Mouse (Mus musculus): ENCODE results near the gene Kcnh1. TPM values are rescaled to one million over a fixed set of nuclear protein-coding genes. Genes with fewer than 3 reads are reported as not detected.

Gene Kcnh1
- polyA plus RNA-seq, 1 experiment from 2014 or later: 3.3 TPM

GRCm38 (mm10) chr1:192454981-192455380 lies 264.4 kb downstream of the Kcnh1 start:
- Histone ChIP-seq H3K27me3 (replicated peaks) (no peaks in the 10 kb centered on the region), H3K9me3 (no peaks in the 10 kb centered on the region), H3K27ac (no peak overlapping the region), H3K4me3 (no peak overlapping the region), H3K9ac (no peak overlapping the region), H3K36me3 (replicated peaks) (no peaks in the 10 kb centered on the region), H3K4me2 (no peak overlapping the region), H3K4me1 (no peaks in the 10 kb centered on the region)
- ATAC-seq (replicated peaks): no peak
- WGBS: 49% methylated on average over 4 of the region's 4 CpGs

DNA sequence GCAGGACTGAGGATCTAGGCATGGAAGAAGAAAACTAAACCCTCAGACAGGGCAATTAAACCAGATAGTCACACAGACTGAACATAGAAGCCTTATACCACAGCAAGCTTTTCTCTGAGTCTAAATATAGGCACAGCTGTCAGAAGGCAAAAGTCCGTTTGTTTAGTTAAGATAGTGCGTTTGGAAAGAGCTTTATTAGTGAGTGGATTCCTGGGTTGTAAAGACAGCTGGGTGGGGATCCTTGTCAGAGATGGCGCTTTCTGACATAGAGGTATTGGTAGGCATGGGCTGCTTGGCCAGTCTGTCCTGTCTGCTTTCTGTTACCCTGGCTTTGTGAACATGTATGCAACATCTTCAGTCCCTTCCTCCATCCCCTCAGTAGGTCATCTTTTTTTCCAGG lies 266.5 kb downstream of the Kcnh1 start:
- Histone ChIP-seq H3K4me2 (no peak overlapping the region), H3K9ac (no peak overlapping the region), H3K4me3 (no peak overlapping the region), H3K9me3 (no peaks in the 10 kb centered on the region), H3K36me3 (replicated peaks) (no peaks in the 10 kb centered on the region), H3K4me1 (no peaks in the 10 kb centered on the region), H3K27me3 (replicated peaks) (no peaks in the 10 kb centered on the region), H3K27ac (no peak overlapping the region)
- 69% methylated on average over 3 of the region's 3 CpGs for WGBS
- ATAC-seq (replicated peaks): no peak

GRCm38 (mm10) chr1:192457526-192458206 lies 267.1 kb downstream of the Kcnh1 start:
- no peaks in the 10 kb centered on the region for H3K4me1 ChIP-seq
- H3K27ac ChIP-seq: no peak overlapping the region
- H3K4me2 ChIP-seq: no peak overlapping the region
- H3K9ac ChIP-seq: no peak overlapping the region
- WGBS: 82% methylated on average over 6 of the region's 6 CpGs
- no peaks in the 10 kb centered on the region for H3K36me3 ChIP-seq (replicated peaks)
- no peak overlapping the region for H3K4me3 ChIP-seq
- no peaks in the 10 kb centered on the region for H3K27me3 ChIP-seq (replicated peaks)
- ATAC-seq (replicated peaks): no peak
- no peaks in the 10 kb centered on the region for H3K9me3 ChIP-seq

GRCm38 (mm10) chr1:192463732-192464131 lies 273.2 kb downstream of the Kcnh1 start:
- Histone ChIP-seq H3K9ac (no peak overlapping the region), H3K4me1 (no peaks in the 10 kb centered on the region), H3K4me2 (no peak overlapping the region), H3K27ac (no peak overlapping the region), H3K4me3 (no peak overlapping the region), H3K36me3 (replicated peaks) (no peaks in the 10 kb centered on the region), H3K27me3 (replicated peaks) (no peaks in the 10 kb centered on the region), H3K9me3 (no peaks in the 10 kb centered on the region)
- ATAC-seq (replicated peaks): no peak
- 78% methylated on average over 4 of the region's 4 CpGs for WGBS

GRCm38 (mm10) chr1:192472366-192472765 lies 281.8 kb downstream of the Kcnh1 start:
- no peaks in the 10 kb centered on the region for H3K36me3 ChIP-seq (replicated peaks)
- 0 out of 2 replicates have a peak, but pooled peaks cover 3% of the 10 kb centered on the region for H3K4me1 ChIP-seq
- no peaks in the 10 kb centered on the region for H3K27me3 ChIP-seq (replicated peaks)
- no peak overlapping the region for H3K4me3 ChIP-seq
- 62% methylated on average over 4 of the region's 4 CpGs for whole genome bisulfite sequencing
- H3K9ac ChIP-seq: no peak overlapping the region
- H3K27ac ChIP-seq: no peak overlapping the region
- no peak overlapping the region for H3K4me2 ChIP-seq
- no peaks in the 10 kb centered on the region for H3K9me3 ChIP-seq
- no peak for ATAC-seq (replicated peaks)

DNA sequence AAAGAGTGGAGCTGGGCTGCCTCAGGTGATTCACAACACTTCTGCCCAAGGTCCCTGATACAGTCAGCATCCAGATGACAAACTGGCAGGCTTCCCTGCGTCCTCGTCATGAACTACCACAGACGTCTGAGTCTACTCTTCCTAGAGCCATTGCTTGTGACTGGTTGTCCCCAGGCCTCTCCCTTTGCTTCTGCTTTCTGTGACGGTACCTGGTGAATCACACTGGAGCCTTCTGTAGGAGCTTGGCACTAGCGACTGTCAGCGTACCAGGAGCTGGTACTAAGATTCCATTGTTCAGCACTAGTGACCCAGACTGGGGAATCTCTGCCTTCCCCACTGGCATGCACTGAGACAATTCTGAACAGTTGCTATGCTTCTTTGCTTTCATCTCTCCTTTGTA lies 282.6 kb downstream of the Kcnh1 start:
- Histone ChIP-seq H3K36me3 (replicated peaks) (no peaks in the 10 kb centered on the region), H3K4me3 (no peak overlapping the region), H3K9me3 (no peaks in the 10 kb centered on the region), H3K4me1 (0 out of 2 replicates have a peak, but pooled peaks cover 4% of the 10 kb centered on the region), H3K27ac (no peak overlapping the region), H3K27me3 (replicated peaks) (no peaks in the 10 kb centered on the region), H3K9ac (no peak overlapping the region), H3K4me2 (no peak overlapping the region)
- no peak for ATAC-seq (replicated peaks)
- WGBS: 89% methylated on average over 6 of the region's 6 CpGs

DNA sequence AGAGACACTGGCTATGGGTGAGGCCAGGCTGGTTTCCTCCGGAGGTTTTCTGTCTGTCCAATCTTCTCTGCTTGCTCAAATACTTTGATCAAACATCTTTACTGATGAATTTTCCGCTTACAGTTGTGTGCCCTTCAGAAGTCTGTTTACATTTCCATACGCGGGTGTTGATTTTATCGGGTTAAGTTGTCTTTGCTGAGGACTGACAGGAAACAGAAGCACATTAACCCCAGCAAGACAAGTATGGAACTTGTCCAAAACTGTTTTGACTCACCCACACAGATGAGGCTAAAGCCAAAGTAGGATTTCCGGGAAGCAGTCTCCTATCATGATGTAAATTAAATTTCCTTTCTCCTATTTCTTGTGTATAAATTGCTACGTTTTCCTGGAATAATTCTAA lies 286.1 kb downstream of the Kcnh1 start:
- Histone ChIP-seq H3K4me2 (no peak overlapping the region), H3K27me3 (replicated peaks) (no peaks in the 10 kb centered on the region), H3K9me3 (no peaks in the 10 kb centered on the region), H3K36me3 (replicated peaks) (no peaks in the 10 kb centered on the region), H3K9ac (no peak overlapping the region), H3K4me1 (0 out of 2 replicates have a peak, but pooled peaks cover 4% of the 10 kb centered on the region), H3K4me3 (no peak overlapping the region), H3K27ac (no peak overlapping the region)
- WGBS: 78% methylated on average over 7 of the region's 7 CpGs
- no peak for ATAC-seq (replicated peaks)

GRCm38 (mm10) chr1:192477556-192477955 lies 287.0 kb downstream of the Kcnh1 start:
- ATAC-seq (replicated peaks): no peak
- H3K27me3 ChIP-seq (replicated peaks): no peaks in the 10 kb centered on the region

DNA sequence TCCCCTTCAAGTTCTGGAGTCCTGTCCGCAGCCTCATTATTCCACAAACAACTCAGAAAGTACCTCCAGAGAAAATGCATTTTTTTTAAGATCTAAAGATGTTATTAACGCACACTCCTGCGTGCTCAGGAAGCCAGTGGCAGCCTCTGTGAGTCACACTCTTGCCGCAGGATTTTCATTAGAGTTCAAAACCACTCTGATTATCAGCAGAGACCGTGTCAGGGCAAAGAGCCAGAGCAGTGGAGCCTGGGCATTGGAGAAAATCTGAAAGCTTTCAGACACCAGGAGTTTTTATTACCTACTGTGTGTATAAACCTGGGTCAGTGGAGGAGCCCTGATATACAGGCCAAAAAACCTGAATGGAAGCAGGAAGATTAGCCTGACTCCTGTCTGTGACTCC lies 287.6 kb downstream of the Kcnh1 start:
- Histone ChIP-seq H3K4me3 (no peak overlapping the region), H3K27me3 (replicated peaks) (no peaks in the 10 kb centered on the region), H3K4me1 (0 out of 2 replicates have a peak, but pooled peaks cover 4% of the 10 kb centered on the region), H3K9ac (no peak overlapping the region), H3K36me3 (replicated peaks) (no peaks in the 10 kb centered on the region), H3K9me3 (no peaks in the 10 kb centered on the region), H3K27ac (no peak overlapping the region), H3K4me2 (no peak overlapping the region)
- 51% methylated on average over 5 of the region's 5 CpGs for WGBS
- no peak for ATAC-seq (replicated peaks)

More at GRCm38 (mm10) chr1:192477556-192477955, 287.0 kb downstream of the Kcnh1 start:
- Histone ChIP-seq H3K9ac (no peak overlapping the region), H3K36me3 (replicated peaks) (no peaks in the 10 kb centered on the region), H3K4me1 (0 out of 2 replicates have a peak, but pooled peaks cover 4% of the 10 kb centered on the region), H3K4me3 (no peak overlapping the region), H3K4me2 (no peak overlapping the region), H3K9me3 (no peaks in the 10 kb centered on the region), H3K27ac (no peak overlapping the region)
- whole genome bisulfite sequencing: 58% methylated on average over 6 of the region's 6 CpGs

- no peak overlapping the region for H3K27ac ChIP-seq
- H3K4me2 ChIP-seq: no peak overlapping the region
- WGBS: 82% methylated on average over 8 of the region's 8 CpGs
- H3K4me1 ChIP-seq: 0 out of 2 replicates have a peak, but pooled peaks cover 4% of the 10 kb centered on the region
- H3K9me3 ChIP-seq: no peaks in the 10 kb centered on the region
- no peaks in the 10 kb centered on the region for H3K27me3 ChIP-seq (replicated peaks)
- no peak overlapping the region for H3K4me3 ChIP-seq
- H3K9ac ChIP-seq: no peak overlapping the region
- no peaks in the 10 kb centered on the region for H3K36me3 ChIP-seq (replicated peaks)
- no peak for ATAC-seq (replicated peaks)
These were observed 289.7 kb downstream of the Kcnh1 start for GRCm38 (mm10) chr1:192480072-192480784.

- Histone ChIP-seq H3K27me3 (replicated peaks) (no peaks in the 10 kb centered on the region), H3K9me3 (no peaks in the 10 kb centered on the region), H3K9ac (no peak overlapping the region), H3K36me3 (replicated peaks) (no peaks in the 10 kb centered on the region), H3K4me1 (0 out of 2 replicates have a peak, but pooled peaks cover 4% of the 10 kb centered on the region), H3K27ac (no peak overlapping the region), H3K4me2 (no peak overlapping the region), H3K4me3 (no peak overlapping the region)
- ATAC-seq (replicated peaks): no peak
These were observed 290.9 kb downstream of the Kcnh1 start for GRCm38 (mm10) chr1:192481446-192481845.

- Histone ChIP-seq H3K27ac (no peak overlapping the region), H3K36me3 (replicated peaks) (no peaks in the 10 kb centered on the region), H3K4me1 (no peaks in the 10 kb centered on the region), H3K9me3 (no peaks in the 10 kb centered on the region), H3K4me3 (no peak overlapping the region), H3K27me3 (replicated peaks) (no peaks in the 10 kb centered on the region), H3K9ac (no peak overlapping the region), H3K4me2 (no peak overlapping the region)
- no peak for ATAC-seq (replicated peaks)
- WGBS: 80% methylated on average over 3 of the region's 3 CpGs
These were observed 294.5 kb downstream of the Kcnh1 start for GRCm38 (mm10) chr1:192485030-192485429.

GRCm38 (mm10) chr1:192487571-192487970 lies 297.0 kb downstream of the Kcnh1 start:
- 93% methylated on average over 11 of the region's 11 CpGs for WGBS

More at GRCm38 (mm10) chr1:192487571-192487970, 297.0 kb downstream of the Kcnh1 start:
- H3K4me1 ChIP-seq: no peaks in the 10 kb centered on the region
- no peaks in the 10 kb centered on the region for H3K9me3 ChIP-seq
- no peak overlapping the region for H3K27ac ChIP-seq
- H3K36me3 ChIP-seq (replicated peaks): no peaks in the 10 kb centered on the region
- no peak for ATAC-seq (replicated peaks)
- no peaks in the 10 kb centered on the region for H3K27me3 ChIP-seq (replicated peaks)
- H3K4me2 ChIP-seq: no peak overlapping the region
- no peak overlapping the region for H3K9ac ChIP-seq
- no peak overlapping the region for H3K4me3 ChIP-seq

Measured in midbrain, embryonic 15.5 days (tissue).